Mouse (Mus musculus) megakaryocyte, adult 5-6 weeks (primary cell): ENCODE data around the gene Cuedc1. TPM values are rescaled to one million over a fixed set of nuclear protein-coding genes. Genes with fewer than 3 reads are reported as not detected.

Experiments used
- ATAC-seq: 2 replicates; pipeline ENCODE4 v1.8.0; 2016; ENCODE audit warnings: mild to moderate bottlenecking, inconsistent platforms; ENCODE audit not compliant: poor library complexity, severe bottlenecking
- total RNA-seq, 2 experiments: library from RNA; stranded (forward) in 1 of 2; stranded (reverse) in 1 of 2; fragments of 153-499, 151-499 nt in 1 of 2; fragments of 221-1000, 200-1000 nt in 1 of 2; gene quantifications; 2 replicates each; pipeline versions ENCODE4 v1.2.3 to v1.2.4; 2015 to 2017

Gene Cuedc1
- total RNA-seq, 2 experiments from 2014 or later, result 0.67 to 2.2 TPM

GRCm38 (mm10) chr11:88083699-88084098 is 14.2 kb upstream of the Cuedc1 start:
- no peak for ATAC-seq

DNA sequence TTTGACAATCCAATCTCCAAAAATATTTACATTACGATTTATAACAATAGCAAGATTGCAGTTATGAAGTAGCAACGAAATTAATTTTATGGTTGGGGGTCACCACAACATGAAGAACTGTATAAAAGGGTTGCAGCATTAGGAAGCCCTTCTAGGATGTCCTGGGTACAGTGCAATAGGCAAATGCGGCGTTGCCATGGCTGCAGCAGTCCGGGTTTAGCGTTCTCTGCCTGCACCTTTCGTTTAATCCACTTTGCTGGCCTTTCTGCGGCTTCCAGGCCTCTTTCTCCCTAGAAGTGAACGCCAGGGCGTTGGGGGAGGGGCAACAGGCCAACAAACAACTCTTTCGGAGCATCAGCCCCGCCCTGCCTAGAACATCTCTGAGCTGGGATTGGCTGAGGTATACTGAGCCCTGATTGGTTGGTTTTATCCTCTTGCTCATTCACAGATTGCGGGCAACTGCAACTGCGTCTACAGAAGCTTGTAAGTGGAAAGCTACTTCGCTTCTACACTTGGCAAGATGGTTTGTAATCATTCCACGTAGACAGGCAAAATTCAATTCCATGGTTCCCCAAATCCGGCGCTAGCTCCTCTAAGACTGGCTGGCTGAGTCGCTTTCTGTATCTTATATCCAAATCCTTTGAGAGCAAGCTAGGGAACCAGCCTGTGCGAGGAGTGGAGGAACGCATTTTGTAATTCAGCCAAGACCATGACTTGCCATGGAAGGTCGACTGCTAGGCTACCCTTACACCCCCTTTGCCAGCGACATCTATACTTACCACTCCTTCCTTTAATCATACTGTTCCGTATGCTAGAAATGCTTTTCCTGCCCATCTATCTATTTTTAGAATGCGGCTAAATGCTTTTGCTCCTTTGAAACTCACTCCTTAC is 10.9 kb upstream of the Cuedc1 start:
- ATAC-seq, result peak; percentile 94

GRCm38 (mm10) chr11:88089150-88089549 is 8.7 kb upstream of the Cuedc1 start:
- ATAC-seq, result no peak

DNA sequence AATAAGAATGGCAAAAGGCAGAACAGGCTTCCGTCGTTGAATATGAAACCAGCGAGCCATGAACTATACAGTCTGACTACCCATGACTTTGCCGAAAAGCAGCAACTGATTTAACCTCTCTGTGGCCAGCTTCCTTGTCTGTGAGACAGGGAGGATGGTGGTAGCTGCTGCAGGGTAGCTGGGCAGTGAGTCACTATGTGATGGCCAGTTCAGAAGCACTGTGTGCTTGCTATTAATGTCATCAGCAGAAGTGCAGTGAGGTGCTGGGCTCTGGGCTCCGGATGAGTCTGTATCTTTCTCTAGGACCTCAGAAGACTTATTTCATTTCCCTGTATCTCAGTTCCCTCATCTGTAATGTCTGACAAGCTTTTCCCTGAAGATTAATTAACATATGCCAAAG is 7.6 kb upstream of the Cuedc1 start:
- ATAC-seq, result no peak

- peak; percentile 54 for ATAC-seq
Measured at GRCm38 (mm10) chr11:88091949-88092348, 5.9 kb upstream of the Cuedc1 start.

- no peak for ATAC-seq
Measured at GRCm38 (mm10) chr11:88097173-88097572, 685 bp upstream of the Cuedc1 start.

GRCm38 (mm10) chr11:88098787-88099598 is 1.1 kb downstream of the Cuedc1 start:
- ATAC-seq, result peak; percentile 85

GRCm38 (mm10) chr11:88099599-88100023 is 1.8 kb downstream of the Cuedc1 start:
- ATAC-seq, result no peak

DNA sequence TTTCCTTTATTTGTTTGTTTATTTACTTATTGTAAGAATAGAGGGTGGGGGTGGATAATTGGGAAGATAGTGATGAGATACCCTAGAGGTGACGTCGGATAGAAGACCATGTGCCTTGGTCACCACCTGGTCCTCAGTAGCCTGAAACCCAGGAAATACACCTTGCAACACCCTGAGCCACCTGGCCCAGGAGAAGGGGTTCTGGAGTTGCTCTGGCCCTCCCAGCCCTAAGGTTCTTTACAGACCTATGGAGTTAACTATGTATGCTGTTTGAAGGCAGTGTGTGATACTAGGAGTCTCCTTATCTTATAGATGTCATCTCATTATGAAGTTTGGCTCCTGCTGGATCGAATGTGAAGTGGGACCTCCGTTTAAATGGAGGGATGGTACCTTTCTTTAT is 2.3 kb downstream of the Cuedc1 start:
- ATAC-seq, result no peak

DNA sequence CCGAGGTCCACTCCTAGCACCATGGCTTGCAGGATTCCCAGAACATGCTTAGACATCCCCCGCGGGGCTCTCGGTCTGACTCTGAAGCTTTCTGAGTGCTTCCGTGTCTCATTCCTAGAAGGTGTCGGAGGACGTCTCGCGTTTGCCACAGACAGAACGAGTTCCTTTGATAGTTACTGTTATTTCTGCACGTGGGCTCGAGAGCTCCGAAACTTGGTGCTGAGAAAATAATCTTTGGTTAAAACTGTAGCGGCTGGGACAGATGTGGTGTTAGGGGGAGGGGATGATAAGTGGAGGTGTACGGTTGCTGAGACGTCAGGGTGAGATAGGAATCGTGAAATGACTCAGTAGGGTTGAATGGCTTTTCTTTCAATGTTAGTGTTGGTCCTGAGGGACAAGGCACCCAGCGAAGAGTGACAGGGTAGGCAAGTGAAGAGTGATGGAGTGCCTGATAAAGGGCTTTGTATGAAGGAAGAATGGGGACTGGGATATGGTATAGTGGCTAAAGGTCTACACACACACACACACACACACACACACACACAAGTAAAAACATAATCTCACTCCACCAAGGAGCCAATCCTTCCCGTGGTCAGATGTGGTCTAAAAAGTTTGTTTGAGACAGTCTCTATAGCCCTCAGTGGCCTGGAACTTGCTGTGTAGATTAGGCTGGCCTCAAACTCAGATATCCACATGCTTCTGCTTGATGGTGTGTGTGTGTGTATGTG is 5.5 kb downstream of the Cuedc1 start:
- ATAC-seq, result no peak

GRCm38 (mm10) chr11:88105494-88106291 is 7.8 kb downstream of the Cuedc1 start:
- no peak for ATAC-seq

- ATAC-seq, result no peak
Measured at GRCm38 (mm10) chr11:88106292-88106554, 8.4 kb downstream of the Cuedc1 start.

GRCm38 (mm10) chr11:88107365-88107764 is 9.5 kb downstream of the Cuedc1 start:
- peak; percentile 95 for ATAC-seq

- no peak for ATAC-seq
Measured at GRCm38 (mm10) chr11:88110031-88110594, 12.3 kb downstream of the Cuedc1 start.

GRCm38 (mm10) chr11:88112078-88112477 is 14.2 kb downstream of the Cuedc1 start:
- ATAC-seq, result no peak

GRCm38 (mm10) chr11:88112677-88113333 is 14.9 kb downstream of the Cuedc1 start:
- no peak for ATAC-seq

- ATAC-seq, result no peak
Measured at GRCm38 (mm10) chr11:88113543-88114271, 15.8 kb downstream of the Cuedc1 start.

- ATAC-seq, result peak; percentile 69
Measured at GRCm38 (mm10) chr11:88114871-88115301, 17.0 kb downstream of the Cuedc1 start.

- peak; percentile 22; the same call in 1 of the 2 replicates for ATAC-seq
Measured at GRCm38 (mm10) chr11:88116568-88116967, 18.7 kb downstream of the Cuedc1 start.
